Mouse (Mus musculus) midbrain, postnatal 0 days (tissue): ENCODE results near the gene Spocd1. TPM values are rescaled to one million over a fixed set of nuclear protein-coding genes. Genes with fewer than 3 reads are reported as not detected.
A peak's percentile ranks its signal among the peaks of the same experiment; 100 is the strongest.

Experiments used
- ATAC-seq: fragments of 200-750 bp; cut with Nextera tagmentation; 2 replicates; pipeline ENCODE4 v1.8.0; 2017; ENCODE audit warnings: moderate number of reproducible peaks, mild to moderate bottlenecking, moderate TSS enrichment, moderate library complexity; ENCODE audit not compliant: low FRiP score
- DNase-seq: peaks from one replicate; pipeline ENCODE4 v3.0.0-alpha.2; 2015; ENCODE audit warnings: low spot score
- H3K27ac ChIP-seq: fragments of 300-500 bp; sonication (generic); 2 replicates; pipeline ENCODE4 v1.5.1; 2014; ENCODE audit warnings: low read depth, mild to moderate bottlenecking, low read length, mixed read lengths
- H3K27me3 ChIP-seq: fragments of 300-500 bp; sonication (generic); 2 replicates; pipeline ENCODE4 v1.6.1; 2014; ENCODE audit warnings: low read length, control low read depth, mixed read lengths; ENCODE audit not compliant: insufficient read depth
- H3K36me3 ChIP-seq: fragments of 300-500 bp; sonication (generic); 2 replicates; pipeline ENCODE4 v1.6.1; 2014; ENCODE audit warnings: low read length, control low read depth, mixed read lengths; ENCODE audit not compliant: insufficient read depth
- H3K4me1 ChIP-seq: fragments of 300-500 bp; sonication (generic); 2 replicates; pipeline ENCODE4 v1.6.1; 2014; ENCODE audit warnings: mild to moderate bottlenecking, control low read depth, antibody characterized with exemption, low read length, mixed read lengths; ENCODE audit not compliant: insufficient read depth
- H3K4me2 ChIP-seq: fragments of 300-500 bp; sonication (generic); 2 replicates; pipeline ENCODE4 v1.6.1; 2014; ENCODE audit warnings: low read depth, mild to moderate bottlenecking, low read length, mixed read lengths; ENCODE audit not compliant: poor library complexity, severe bottlenecking
- H3K4me3 ChIP-seq: fragments of 300-500 bp; sonication (generic); 2 replicates; pipeline ENCODE4 v1.5.1; 2014; ENCODE audit warnings: low read depth, mild to moderate bottlenecking, low read length, moderate library complexity
- H3K9ac ChIP-seq: fragments of 300-500 bp; sonication (generic); replicated peaks from 2 replicates; pipeline ENCODE4 v1.6.1; 2014; ENCODE audit warnings: mild to moderate bottlenecking, low read length, moderate library complexity, mixed read lengths; ENCODE audit not compliant: poor library complexity, severe bottlenecking
- H3K9me3 ChIP-seq: fragments of 300-500 bp; sonication (generic); 2 replicates; pipeline ENCODE4 v1.6.1; 2016; ENCODE audit warnings: low read length, control low read depth
- CTCF ChIP-seq: IDR thresholded peaks from 2 replicates; pipeline ENCODE4 v1.5.1; 2016; ENCODE audit warnings: antibody characterized with exemption, mild to moderate bottlenecking
- WGBS: fragments of 180-500 bp; shearing (Covaris S2); extraction: QIAGEN DNeasy Blood & Tissue Kit; methylation state at CpG from one replicate; pipeline ENCODE4 v1.1.7; 2014; 5-methylcytosine and 5-hydroxymethylcytosine counted together
- polyA plus RNA-seq: library from polyadenylated mRNA; unstranded; fragments of >200 nt; fragmentation: Nextera tagmentation; extraction: Ambion mirVana; gene quantifications from 2 replicates; pipeline ENCODE4 v1.2.1, GENCODE M21; 2015
- total RNA-seq: library from RNA; depleted of rRNA; stranded (reverse); fragments of >200 nt; gene quantifications from 2 replicates; pipeline ENCODE4 v1.2.3, GENCODE M21; 2014

The Spocd1 gene
- total and polyA plus RNA-seq, 2 experiments from 2014 or later: 0.27 TPM; not detected in 1

- no peaks in the 10 kb centered on the region for H3K36me3 ChIP-seq
- no peaks in the 10 kb centered on the region for H3K27me3 ChIP-seq
- ATAC-seq: no peak
- H3K4me3 ChIP-seq: no peak overlapping the region
- no peak for DNase-seq
- no peak overlapping the region for H3K9ac ChIP-seq
- H3K9me3 ChIP-seq: no peaks in the 10 kb centered on the region
- no peaks in the 10 kb centered on the region; the same call in 1 of the 2 replicates for H3K4me1 ChIP-seq
- no peak for TF ChIP-seq CTCF
- no peak overlapping the region for H3K27ac ChIP-seq
- 76% methylated on average over 15 of the region's 15 CpGs for WGBS
- no peak overlapping the region for H3K4me2 ChIP-seq
Measured at GRCm38 (mm10) chr4:129920542-129921313, 8.3 kb upstream of the Spocd1 start.

- WGBS: 56% methylated on average over 3 of the region's 3 CpGs
- Histone ChIP-seq H3K27ac (0 out of 2 replicates have a peak overlapping the region, but pooled peaks have one; percentile 12), H3K27me3 (no peaks in the 10 kb centered on the region), H3K4me1 (no peaks in the 10 kb centered on the region; the same call in 1 of the 2 replicates), H3K4me2 (no peak overlapping the region), H3K36me3 (no peaks in the 10 kb centered on the region), H3K9ac (no peak overlapping the region), H3K9me3 (no peaks in the 10 kb centered on the region), H3K4me3 (no peak overlapping the region)
- DNase-seq (no peak), ATAC-seq (no peak)
- TF ChIP-seq CTCF: no peak
Measured at GRCm38 (mm10) chr4:129921314-129921587, 7.8 kb upstream of the Spocd1 start.

GRCm38 (mm10) chr4:129924143-129924542 is 4.9 kb upstream of the Spocd1 start:
- Histone ChIP-seq H3K27ac (no peak overlapping the region), H3K27me3 (no peaks in the 10 kb centered on the region), H3K9me3 (no peaks in the 10 kb centered on the region), H3K36me3 (no peaks in the 10 kb centered on the region), H3K4me1 (no peaks in the 10 kb centered on the region; the same call in 1 of the 2 replicates), H3K4me2 (no peak overlapping the region), H3K9ac (no peak overlapping the region), H3K4me3 (no peak overlapping the region)
- 89% methylated on average over 8 of the region's 8 CpGs for WGBS
- no peak for TF ChIP-seq CTCF
- ATAC-seq (no peak), DNase-seq (no peak)

- no peak for DNase-seq
- 72% methylated on average over 6 of the region's 6 CpGs for WGBS
- no peak overlapping the region for H3K27ac ChIP-seq
- H3K9ac ChIP-seq: no peak overlapping the region
- no peak for ATAC-seq
- TF ChIP-seq CTCF: no peak
- no peaks in the 10 kb centered on the region; the same call in 1 of the 2 replicates for H3K4me1 ChIP-seq
- no peaks in the 10 kb centered on the region for H3K9me3 ChIP-seq
- no peak overlapping the region for H3K4me3 ChIP-seq
- H3K36me3 ChIP-seq: no peaks in the 10 kb centered on the region
- H3K4me2 ChIP-seq: no peak overlapping the region
- H3K27me3 ChIP-seq: no peaks in the 10 kb centered on the region
Measured at GRCm38 (mm10) chr4:129924694-129925093, 4.4 kb upstream of the Spocd1 start.

- no peak for DNase-seq
- H3K4me1 ChIP-seq: no peaks in the 10 kb centered on the region
- H3K27ac ChIP-seq: no peak overlapping the region
- no peaks in the 10 kb centered on the region for H3K36me3 ChIP-seq
- H3K27me3 ChIP-seq: no peaks in the 10 kb centered on the region
- ATAC-seq: no peak
- no peaks in the 10 kb centered on the region for H3K9me3 ChIP-seq
- no peak overlapping the region for H3K4me2 ChIP-seq
- no peak for TF ChIP-seq CTCF
- 64% methylated on average over 8 of the region's 8 CpGs for WGBS
- no peak overlapping the region for H3K9ac ChIP-seq
- H3K4me3 ChIP-seq: no peak overlapping the region
Measured at GRCm38 (mm10) chr4:129926544-129926943, 2.5 kb upstream of the Spocd1 start.

GRCm38 (mm10) chr4:129927091-129927490 is 2.0 kb upstream of the Spocd1 start:
- no peak for ATAC-seq
- WGBS: 87% methylated on average over 3 of the region's 3 CpGs
- no peaks in the 10 kb centered on the region for H3K4me1 ChIP-seq
- H3K4me3 ChIP-seq: no peak overlapping the region
- no peaks in the 10 kb centered on the region for H3K27me3 ChIP-seq
- H3K4me2 ChIP-seq: no peak overlapping the region
- no peaks in the 10 kb centered on the region for H3K9me3 ChIP-seq
- TF ChIP-seq CTCF: no peak
- H3K9ac ChIP-seq: no peak overlapping the region
- H3K27ac ChIP-seq: no peak overlapping the region
- H3K36me3 ChIP-seq: no peaks in the 10 kb centered on the region
- no peak for DNase-seq
